ENCODE assay signal across 8 mouse cellular contexts in the genomic region with DNA sequence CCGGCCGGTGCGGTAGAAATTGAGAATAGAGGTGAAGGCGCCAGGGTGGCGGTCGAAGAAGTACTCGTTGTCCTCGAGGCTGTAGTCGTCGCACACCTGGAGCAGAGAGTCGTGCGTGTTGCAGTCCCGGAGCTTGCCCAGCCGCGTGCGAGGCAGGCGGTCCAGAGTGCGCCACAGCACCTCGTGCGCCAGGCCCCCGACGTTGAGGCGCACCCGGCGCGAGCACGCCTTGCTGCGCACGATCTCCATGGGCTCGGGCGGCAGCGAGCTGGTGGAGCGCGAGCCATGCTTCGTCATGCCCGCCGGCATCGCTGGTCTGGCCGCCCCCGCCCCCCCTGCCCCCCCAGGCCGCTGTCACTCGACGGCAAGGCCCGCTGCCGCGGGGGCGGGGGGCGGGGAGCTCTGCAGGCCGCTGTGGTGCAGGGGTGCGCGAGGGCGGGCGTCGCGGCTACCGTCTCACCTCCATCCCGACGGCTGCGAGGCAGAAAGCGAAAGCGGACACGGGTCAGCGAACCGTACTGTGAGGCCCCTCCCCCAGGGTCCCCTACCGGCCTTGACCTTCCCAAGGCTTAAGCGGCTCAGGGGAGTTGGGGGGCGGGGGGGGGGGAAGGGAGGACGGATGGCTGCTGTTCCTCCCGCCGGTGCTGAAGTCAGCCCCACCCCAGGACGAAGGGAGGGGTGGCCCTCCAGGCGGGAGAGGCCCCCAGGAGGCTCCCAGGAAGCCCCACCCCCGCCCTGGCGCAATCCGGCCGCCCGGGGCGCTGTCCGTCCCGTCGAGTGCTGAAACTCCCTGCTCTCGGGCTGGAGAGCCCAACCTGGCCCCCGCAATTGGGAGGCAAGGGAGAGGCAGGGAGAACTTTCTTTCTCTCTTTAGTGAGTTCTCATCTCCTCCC. TPM values are rescaled to one million over a fixed set of nuclear protein-coding genes. Genes with fewer than 3 reads are reported as not detected.
DNase-seq lines count a peak whose midpoint lies in the region; TF ChIP-seq lines count a peak whose summit lies in the region.

No protein-coding gene starts in this region.

- peak; percentile 77 to 79 for DNase-seq in B cell, adult 2 months
- peak; percentile 88 to 96 for DNase-seq in adrenal gland, adult (ENCODE audit: inconsistent age in 2 of 2, low spot score in 1 of 2)
- peak; percentile 93 to 94 for DNase-seq in heart, postnatal 10 days
- peak; percentile 81 to 93 for DNase-seq in kidney, postnatal 36 days
- DNase-seq in mesoderm, embryonic 11.5 days (ENCODE audit: low read depth, low spot score) = peak; percentile 79
- peak; percentile 42 for DNase-seq in spleen, adult 12 weeks (ENCODE audit: low spot score)
- no peak for DNase-seq in adipocyte (ENCODE audit: low spot score)

- H3K27ac ChIP-seq in embryonic fibroblast, embryonic 13.5 days (ENCODE audit: insufficient read depth, low read length) = no peak overlapping the region

- no peak for TF ChIP-seq POLR2A in embryonic fibroblast, embryonic 13.5 days (IDR thresholded peaks at IDR 0.05; ENCODE audit: low read depth, low read length)

- H3K4me3 ChIP-seq in embryonic fibroblast, embryonic 13.5 days (ENCODE audit: insufficient read depth, low read length) = peak overlapping the region; percentile 21; the same call in 1 of the 2 replicates

- no peak for TF ChIP-seq CTCF in embryonic fibroblast, embryonic 13.5 days (IDR thresholded peaks at IDR 0.05; ENCODE audit: borderline replicate concordance, insufficient read depth, low read length)

- intact Hi-C loops in heart, postnatal 10 days (cut with DNase I) = no loop called here

- no peaks in the 10 kb centered on the region for H3K4me1 ChIP-seq in embryonic fibroblast, embryonic 13.5 days (ENCODE audit: control insufficient read depth, insufficient read depth, low read length)

RNA-seq across cellular contexts. Expression of a gene that starts 1.4 kb away (rescaled TPM):
- 0.42 and 0.65 TPM in 2 replicates for polyA plus RNA-seq in embryonic fibroblast, embryonic 13.5 days (2011; ENCODE audit: insufficient read length, low read depth, missing spikeins)
- total RNA-seq in heart, postnatal 10 days (2021) = 10 to 100 TPM; 45.4 to 50.2 TPM

RNA-seq across cellular contexts. Expression of a gene that starts 51.8 kb away (rescaled TPM):
- 21.0 TPM in 2 replicates for polyA plus RNA-seq in embryonic fibroblast, embryonic 13.5 days (2011; ENCODE audit: insufficient read length, low read depth, missing spikeins)
- 10 to 100 TPM; 35.8 to 39.7 TPM for total RNA-seq in heart, postnatal 10 days (2021)
